Mouse (Mus musculus): ENCODE data around the gene Spn. TPM values are rescaled to one million over a fixed set of nuclear protein-coding genes. Genes with fewer than 3 reads are reported as not detected.
A peak's percentile ranks its signal among the peaks of the same experiment; 100 is the strongest.

Gene Spn
- total RNA-seq, 2 experiments from 2014 or later: 0.09 to 0.14 TPM

DNA sequence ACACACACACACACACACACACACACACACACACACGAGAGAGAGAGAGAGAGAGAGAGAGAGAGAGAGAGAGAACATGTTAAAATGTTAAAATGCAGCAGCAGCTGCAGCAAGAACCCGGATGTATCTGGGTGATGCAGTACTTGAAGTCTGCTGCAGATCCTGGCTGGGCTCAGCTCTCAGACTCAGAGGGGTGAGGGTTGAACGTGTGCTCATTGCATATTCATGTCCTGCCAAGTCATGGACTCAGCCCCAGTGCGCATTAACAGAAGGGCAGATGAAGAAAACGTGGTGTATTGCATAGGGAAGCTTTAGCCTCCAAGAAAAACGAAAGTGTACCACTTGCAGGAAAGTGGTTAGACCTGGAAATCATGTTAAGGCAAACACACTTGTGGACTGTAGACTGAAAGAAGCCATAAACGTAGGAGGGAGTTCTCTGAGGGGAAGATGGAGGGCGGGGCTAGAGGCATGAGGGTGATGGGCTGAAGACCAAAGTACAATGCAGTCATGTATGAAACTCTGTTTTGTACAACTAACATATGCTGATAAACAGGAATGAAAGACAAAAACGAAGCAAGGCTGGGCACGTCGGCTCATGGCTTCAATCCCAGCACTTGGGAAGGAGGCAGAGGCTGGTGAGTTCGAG, 23.9 kb downstream of the Spn start:
- DNase-seq (ENCODE audit: low spot score in 2 of 2): no peak
- intact Hi-C loops (cut with DNase I): no loop called here

DNA sequence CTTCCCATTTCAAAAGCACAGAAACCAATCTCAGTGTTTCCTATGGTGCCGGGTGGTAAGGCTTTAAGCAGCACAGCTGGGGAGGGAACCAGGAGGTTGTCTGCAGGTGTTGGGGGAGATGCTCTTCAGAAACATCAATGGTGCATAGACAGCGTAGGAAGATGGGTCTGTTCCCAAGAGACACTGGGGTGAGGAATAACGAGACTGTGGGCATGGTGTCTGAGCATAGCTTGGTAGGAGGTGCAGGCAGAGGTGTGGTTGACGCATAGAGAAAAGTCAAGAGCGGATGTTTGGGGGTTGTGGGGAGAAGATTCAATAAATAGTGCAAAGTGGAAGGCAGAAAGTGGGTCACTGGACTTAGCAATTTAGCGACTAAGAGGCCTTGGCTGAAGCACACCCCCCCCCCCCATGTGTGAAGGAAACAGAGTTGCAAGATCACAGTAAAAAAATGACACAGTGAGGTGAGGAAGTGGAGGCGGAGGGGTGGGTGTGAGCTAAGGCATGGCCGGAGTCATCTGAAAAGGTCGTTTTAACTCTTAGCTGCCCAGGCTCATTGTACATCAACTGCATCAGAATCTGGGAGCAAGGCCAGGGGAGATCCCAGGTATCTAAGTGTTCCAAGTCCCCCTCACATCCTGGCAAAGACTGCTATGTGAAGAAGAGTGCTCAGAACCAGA, 24.6 kb downstream of the Spn start:
- intact Hi-C loops (cut with DNase I): no loop called here
- peak in 1 of 2 experiments; percentile 51 for DNase-seq (ENCODE audit: low spot score in 2 of 2)

GRCm38 (mm10) chr7:127112251-127112841, 25.3 kb downstream of the Spn start:
- DNase-seq (ENCODE audit: low spot score in 2 of 2): peak in 1 of 2 experiments; percentile 79
- intact Hi-C loops (cut with DNase I): no loop called here

- DNase-seq (ENCODE audit: low spot score in 2 of 2): peak in 1 of 2 experiments; percentile 60
- intact Hi-C loops (cut with DNase I): loop anchor here (2.0 kb wide), 2 partner anchors 281 to 289 kb away; partner anchors contain the start of gene 4930451I11Rik
Observed at GRCm38 (mm10) chr7:127111461-127111860, 26.2 kb downstream of the Spn start.

DNA sequence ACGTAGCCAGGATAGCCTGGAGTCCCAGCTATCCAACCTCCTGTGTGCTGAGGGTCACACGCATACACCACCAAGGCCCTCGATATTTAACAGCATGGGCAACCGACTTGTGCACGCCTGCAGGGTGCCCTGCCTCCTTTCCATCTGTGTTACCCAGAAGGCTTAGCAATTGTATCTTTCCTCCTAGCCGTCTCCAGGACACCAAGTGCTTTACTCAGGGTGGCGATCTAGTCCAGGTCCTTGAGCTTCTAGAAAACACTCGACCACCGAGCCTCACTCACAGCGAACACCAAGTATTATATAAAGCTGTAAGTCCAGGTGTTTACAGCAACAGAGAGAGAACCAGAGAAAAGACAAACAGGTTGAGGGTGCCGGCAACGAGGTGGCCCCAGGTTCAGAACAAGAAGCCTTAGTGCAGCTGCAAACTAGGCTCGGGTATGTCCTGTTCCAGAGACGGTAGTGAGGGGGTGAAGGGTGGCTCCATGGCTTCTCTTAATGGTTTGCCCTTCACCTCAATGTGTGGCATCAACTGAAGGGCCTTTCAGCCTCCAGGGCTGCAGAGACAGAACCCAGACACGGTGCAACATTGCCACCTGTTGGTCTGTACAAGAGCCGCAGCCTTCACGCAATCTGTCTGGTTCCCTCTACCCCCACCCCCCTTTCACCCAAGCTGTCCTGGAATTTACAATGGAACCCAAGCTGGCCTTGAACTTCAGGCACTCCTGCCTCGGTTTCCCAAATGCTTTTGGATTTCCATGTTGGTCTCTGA, 27.2 kb downstream of the Spn start:
- intact Hi-C loops (cut with DNase I): loop anchor here (2.0 kb wide), 2 partner anchors 280 to 288 kb away; partner anchors contain the start of gene 4930451I11Rik
- DNase-seq (ENCODE audit: low spot score in 2 of 2): peak; percentile 81 to 83

DNA sequence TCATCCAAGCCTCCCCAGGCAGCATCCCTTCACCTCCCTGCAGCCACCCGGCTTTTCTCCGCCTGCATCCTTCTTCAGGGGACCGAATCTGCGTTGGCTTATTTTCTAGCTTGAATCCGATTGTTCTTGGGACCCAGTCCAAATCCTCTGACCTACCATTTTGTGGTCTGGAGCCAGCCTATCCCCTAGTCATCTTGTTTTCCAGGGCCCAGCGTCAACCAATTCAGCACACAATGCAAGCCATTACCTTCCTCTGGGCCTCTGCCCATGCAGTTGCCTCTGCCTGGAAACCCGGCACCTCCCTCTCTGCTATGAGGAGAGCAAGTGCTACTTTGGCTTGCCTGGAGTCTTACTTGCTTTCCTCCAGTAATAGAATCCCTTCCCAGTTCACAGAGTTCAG, 32.1 kb downstream of the Spn start:
- intact Hi-C loops (cut with DNase I): loop anchor here (2.0 kb wide), 1 partner anchor 89 kb away; the partner anchor contains the start of genes Pagr1a and Pagr1b

GRCm38 (mm10) chr7:127104560-127105332, 32.9 kb downstream of the Spn start:
- peak; percentile 82 to 87 for DNase-seq (ENCODE audit: low spot score in 2 of 2)
- intact Hi-C loops (cut with DNase I): loop anchor here (2.0 to 5.0 kb wide), 3 partner anchors 62 to 117 kb away; partner anchors contain the start of genes Kif22, Pagr1a and Pagr1b

More for the DNA sequence above, 32.1 kb downstream of the Spn start:
- DNase-seq (ENCODE audit: low spot score in 2 of 2): no peak

DNA sequence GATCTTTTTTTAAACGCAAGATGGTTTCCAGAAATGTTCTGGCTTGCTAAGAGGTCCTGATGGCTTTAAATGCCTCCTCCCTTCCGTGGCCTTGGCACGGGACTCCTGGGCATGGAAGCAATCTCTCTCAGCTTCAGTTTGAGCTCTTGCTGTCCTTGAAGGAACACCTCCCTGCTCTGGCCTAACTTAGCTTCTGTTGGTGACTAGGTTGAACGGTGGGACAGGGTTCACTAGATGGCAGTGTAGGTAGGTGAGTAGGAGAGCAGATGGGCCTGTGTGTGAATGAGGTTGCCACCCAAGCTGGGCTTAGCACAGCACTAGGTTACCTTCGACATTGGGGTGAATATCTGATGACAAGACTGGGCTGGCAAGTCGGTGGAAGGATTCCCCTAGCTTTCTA, 33.7 kb downstream of the Spn start:
- intact Hi-C loops (cut with DNase I): loop anchor here (2.0 to 5.0 kb wide), 3 partner anchors 62 to 117 kb away; partner anchors contain the start of genes Kif22, Pagr1a and Pagr1b
- DNase-seq (ENCODE audit: low spot score in 2 of 2): no peak

- DNase-seq (ENCODE audit: low spot score in 2 of 2): no peak
- intact Hi-C loops (cut with DNase I): loop anchor here (5.0 kb wide), 2 partner anchors 60 to 115 kb away; partner anchors contain the start of gene Kif22
Observed at GRCm38 (mm10) chr7:127102148-127102547, 35.5 kb downstream of the Spn start.

GRCm38 (mm10) chr7:127101451-127102016, 36.1 kb downstream of the Spn start:
- intact Hi-C loops (cut with DNase I): loop anchor here (5.0 kb wide), 2 partner anchors 59 to 114 kb away; partner anchors contain the start of gene Kif22

DNA sequence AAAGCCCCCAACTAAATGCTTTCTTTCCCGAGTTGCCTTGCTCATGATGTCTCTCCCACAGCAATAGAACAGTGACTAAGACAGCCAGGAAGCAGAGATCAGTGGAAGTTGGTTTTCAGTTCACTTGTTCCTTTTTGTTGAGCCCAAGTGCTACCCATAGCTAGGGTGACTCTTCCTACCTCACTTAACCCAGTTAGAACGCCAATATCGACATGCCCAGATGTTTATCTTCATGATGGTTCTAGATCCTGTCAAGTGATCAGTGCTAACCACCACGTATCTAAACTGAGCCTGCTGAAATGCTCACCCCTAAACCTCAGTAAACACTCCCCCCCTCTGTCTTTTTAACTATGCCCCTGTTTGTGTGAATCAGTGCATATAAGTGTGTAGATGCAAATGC, 38.1 kb downstream of the Spn start:
- DNase-seq (ENCODE audit: low spot score in 2 of 2): no peak
- intact Hi-C loops (cut with DNase I): loop anchor here (5.0 kb wide), 1 partner anchor 42 kb away; no protein-coding TSS in a partner anchor

More at GRCm38 (mm10) chr7:127101451-127102016, 36.1 kb downstream of the Spn start:
- no peak for DNase-seq (ENCODE audit: low spot score in 2 of 2)

DNA sequence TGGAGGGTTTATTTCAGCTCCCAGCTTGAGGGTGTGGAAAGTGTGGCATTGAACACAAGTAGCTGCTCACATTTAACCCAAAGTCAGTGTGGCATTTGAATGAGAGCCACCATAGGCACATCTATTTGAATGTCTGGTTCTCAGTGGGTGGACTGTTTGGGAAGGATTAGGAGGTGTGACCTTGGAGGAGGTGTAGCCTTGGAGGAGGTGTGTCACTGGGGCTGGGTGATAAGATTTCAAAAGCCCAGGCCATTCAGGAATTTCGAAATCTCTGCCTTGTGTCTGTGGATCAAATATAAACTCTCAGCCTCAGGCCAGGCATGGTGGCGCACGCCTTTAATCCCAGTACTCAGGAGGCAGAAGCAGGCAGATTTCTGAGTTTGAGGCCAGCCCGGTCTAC, 38.7 kb downstream of the Spn start:
- intact Hi-C loops (cut with DNase I): loop anchor here (5.0 kb wide), 1 partner anchor 42 kb away; no protein-coding TSS in a partner anchor
- no peak for DNase-seq (ENCODE audit: low spot score in 2 of 2)

- no peak for DNase-seq (ENCODE audit: low spot score in 2 of 2)
- intact Hi-C loops (cut with DNase I): loop anchor here (5.0 kb wide), 1 partner anchor 41 kb away; no protein-coding TSS in a partner anchor
Observed at GRCm38 (mm10) chr7:127098521-127098920, 39.1 kb downstream of the Spn start.

DNA sequence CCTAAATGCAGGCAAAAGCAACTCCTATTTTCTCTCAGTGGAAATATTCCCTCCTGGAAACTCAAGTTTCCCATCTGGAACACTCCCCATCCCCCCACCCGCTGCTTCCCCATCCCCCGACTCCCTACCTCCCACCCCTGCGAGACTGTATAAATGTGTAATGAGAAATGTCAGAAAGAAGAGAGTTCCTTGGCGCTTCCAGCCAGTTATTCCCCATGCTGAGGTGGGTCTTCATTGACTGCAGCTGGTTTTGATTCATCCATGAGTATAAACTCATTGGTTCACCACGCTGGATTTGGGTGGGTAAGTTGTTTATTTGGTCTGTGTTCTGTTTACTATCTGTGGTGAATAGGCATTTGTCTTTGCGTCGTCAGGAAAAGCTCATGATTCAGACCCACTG, 41.2 kb downstream of the Spn start:
- intact Hi-C loops (cut with DNase I): loop anchor here (5.0 kb wide), 1 partner anchor 39 kb away; no protein-coding TSS in a partner anchor
- no peak for DNase-seq (ENCODE audit: low spot score in 2 of 2)

DNA sequence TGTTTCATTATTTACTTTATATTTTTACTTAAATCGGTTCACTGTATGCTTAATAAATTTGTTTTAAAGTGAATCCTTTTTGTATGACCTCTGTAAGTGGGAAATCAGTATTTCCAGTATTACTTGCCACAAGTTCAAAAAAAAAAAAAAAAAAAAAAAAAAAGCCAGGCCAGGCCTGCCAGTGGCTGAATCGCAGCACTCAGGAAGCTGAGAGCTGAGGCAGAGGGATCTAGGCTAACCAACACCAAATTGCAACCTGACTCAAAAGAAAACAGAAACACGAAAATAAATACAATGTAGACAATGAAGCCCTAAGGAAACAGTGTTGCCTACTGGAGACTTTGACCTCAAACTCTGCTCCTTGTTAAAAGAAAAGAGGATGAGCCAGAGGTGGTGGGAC, 43.7 kb downstream of the Spn start:
- intact Hi-C loops (cut with DNase I): no loop called here
- DNase-seq (ENCODE audit: low spot score in 2 of 2): no peak

DNA sequence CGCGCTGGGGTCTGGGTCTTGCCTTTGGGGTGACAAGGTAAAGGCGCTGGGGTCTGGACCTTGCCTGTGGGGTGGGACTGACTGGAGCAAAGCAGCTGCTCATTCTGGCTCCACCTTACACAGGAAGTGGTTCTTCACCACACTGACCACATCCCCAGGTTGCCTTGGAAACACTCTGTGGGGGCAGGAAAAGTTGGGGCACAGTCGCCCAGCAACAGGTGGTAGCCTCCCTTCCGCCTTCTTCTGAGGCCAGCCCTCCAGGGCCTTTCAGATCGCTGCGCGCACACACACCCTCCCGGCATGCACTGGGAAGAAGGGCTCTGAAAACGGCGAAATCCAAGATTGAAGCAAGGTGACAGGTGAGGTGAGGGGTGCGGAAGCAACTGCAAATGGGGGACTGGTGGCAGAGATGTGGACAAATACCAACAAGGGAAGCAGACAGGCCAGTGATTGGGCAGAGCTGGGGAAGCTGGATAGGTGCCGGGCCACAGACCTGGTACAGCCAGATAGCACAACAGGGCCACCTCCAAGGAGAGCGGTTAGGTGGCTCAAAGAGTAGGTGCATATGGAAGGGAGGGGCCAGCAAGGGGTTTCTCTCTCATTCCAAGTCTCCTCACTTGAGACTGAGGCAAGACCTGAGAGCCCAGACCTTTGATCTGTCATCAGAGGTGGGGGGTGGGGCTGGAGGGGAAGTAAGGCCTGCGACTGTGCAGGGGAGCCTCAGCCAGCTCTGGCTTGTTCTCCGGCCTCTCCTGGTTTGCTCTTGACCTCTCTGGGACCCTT, 46.3 kb downstream of the Spn start, which contains the start of gene AI467606:
Gene AI467606, plus strand, starts transcription at position 246 of the 783 bp plus-strand sequence.
- intact Hi-C loops (cut with DNase I): no loop called here
- no peak for DNase-seq (ENCODE audit: low spot score in 2 of 2)
